Mouse (Mus musculus) G1E (cell line): ENCODE data around the gene Auts2.

Experiments used
- CTCF ChIP-seq: IDR thresholded peaks from 2 replicates; pipeline ENCODE4 v1.5.1; 2012; ENCODE audit warnings: low read depth, low read length, inconsistent platforms, mixed read lengths
- GATA1 ChIP-seq: IDR thresholded peaks from 2 replicates; pipeline ENCODE4 v1.6.1; 2012; ENCODE audit warnings: borderline replicate concordance, low read length, inconsistent platforms, mixed read lengths
- POLR2AphosphoS5 ChIP-seq: IDR thresholded peaks from 2 replicates; pipeline ENCODE4 v1.6.1; 2012; ENCODE audit warnings: low read depth, low read length, inconsistent platforms; ENCODE audit not compliant: insufficient replicate concordance
- TAL1 ChIP-seq: conservative IDR thresholded peaks from 2 replicates; pipeline ENCODE4 v1.6.1; 2012; ENCODE audit warnings: low read depth, low read length, inconsistent platforms, mixed read lengths

- no peak for TF ChIP-seq CTCF
- no peak for TF ChIP-seq GATA1
- TF ChIP-seq TAL1: no peak
- TF ChIP-seq POLR2AphosphoS5: no peak
Observed at GRCm38 (mm10) chr5:131538311-131538915, 1004.7 kb downstream of the Auts2 start.
